Mouse (Mus musculus) hindbrain, embryonic 14.5 days (tissue): Measurements from ENCODE around the gene Nadsyn1. TPM values are rescaled to one million over a fixed set of nuclear protein-coding genes. Genes with fewer than 3 reads are reported as not detected.

Experiments
- ATAC-seq: fragments of 200-750 bp; cut with Nextera tagmentation; 2 replicates; pipeline ENCODE4 v1.8.0; 2017; ENCODE audit warnings: moderate number of reproducible peaks, mild to moderate bottlenecking, moderate TSS enrichment, moderate library complexity; ENCODE audit not compliant: low FRiP score
- DNase-seq: peaks from one replicate; pipeline ENCODE4 v3.0.0-alpha.2; 2015; ENCODE audit warnings: low spot score
- H3K27ac ChIP-seq: fragments of 300-500 bp; sonication (generic); 2 replicates; pipeline ENCODE4 v1.5.1; 2014; ENCODE audit warnings: mild to moderate bottlenecking, moderate library complexity
- H3K27me3 ChIP-seq: fragments of 300-500 bp; sonication (generic); 2 replicates; pipeline ENCODE4 v1.6.1; 2014; ENCODE audit warnings: mild to moderate bottlenecking, low read length, mixed read lengths; ENCODE audit not compliant: control insufficient read depth, insufficient read depth
- H3K36me3 ChIP-seq: fragments of 300-500 bp; sonication (generic); replicated peaks from 2 replicates; pipeline ENCODE4 v1.6.1; 2014; ENCODE audit not compliant: control insufficient read depth, insufficient read depth
- H3K4me1 ChIP-seq: fragments of 300-500 bp; sonication (generic); replicated peaks from 2 replicates; pipeline ENCODE4 v1.6.1; 2014; ENCODE audit warnings: antibody characterized with exemption, low read length, mixed read lengths; ENCODE audit not compliant: control insufficient read depth, insufficient read depth
- H3K4me2 ChIP-seq: fragments of 300-500 bp; sonication (generic); replicated peaks from 2 replicates; pipeline ENCODE4 v1.6.1; 2014; ENCODE audit warnings: mild to moderate bottlenecking, moderate library complexity
- H3K4me3 ChIP-seq: fragments of 300-500 bp; sonication (generic); replicated peaks from 2 replicates; pipeline ENCODE4 v1.5.1; 2014; ENCODE audit warnings: mild to moderate bottlenecking, low read length
- H3K9ac ChIP-seq: fragments of 300-500 bp; sonication (generic); 2 replicates; pipeline ENCODE4 v1.6.1; 2014
- H3K9me3 ChIP-seq: fragments of 300-500 bp; sonication (generic); 2 replicates; pipeline ENCODE4 v1.6.1; 2016; ENCODE audit warnings: low read length; ENCODE audit not compliant: control insufficient read depth
- WGBS: fragments of 180-500 bp; shearing (Covaris S2); extraction: QIAGEN DNeasy Blood & Tissue Kit; methylation state at CpG from one replicate; pipeline ENCODE4 v1.1.7; 2014; 5-methylcytosine and 5-hydroxymethylcytosine counted together
- polyA plus RNA-seq: library from polyadenylated mRNA; unstranded; fragments of >200 nt; fragmentation: Nextera tagmentation; extraction: Ambion mirVana; gene quantifications from 2 replicates; pipeline ENCODE4 v1.2.1, GENCODE M21; 2014

The Nadsyn1 gene
- polyA plus RNA-seq, 1 experiment from 2014 or later, result 5.0 TPM

GRCm38 (mm10) chr7:143834972-143835371 lies 12.3 kb upstream of the Nadsyn1 start:
- WGBS, result 75% methylated on average over 3 of the region's 3 CpGs
- Histone ChIP-seq H3K27me3 (no peaks in the 10 kb centered on the region), H3K4me1 (peaks cover 45% of the 10 kb centered on the region), H3K9me3 (no peaks in the 10 kb centered on the region), H3K4me3 (no peak overlapping the region), H3K9ac (no peak overlapping the region), H3K27ac (no peak overlapping the region), H3K36me3 (peaks cover 35% of the 10 kb centered on the region), H3K4me2 (no peak overlapping the region)
- ATAC-seq (no peak), DNase-seq (no peak)

GRCm38 (mm10) chr7:143834316-143834715 lies 11.7 kb upstream of the Nadsyn1 start:
- Histone ChIP-seq H3K27ac (no peak overlapping the region), H3K9me3 (no peaks in the 10 kb centered on the region), H3K4me1 (peaks cover 45% of the 10 kb centered on the region), H3K4me2 (no peak overlapping the region), H3K27me3 (no peaks in the 10 kb centered on the region), H3K36me3 (peaks cover 29% of the 10 kb centered on the region), H3K4me3 (no peak overlapping the region), H3K9ac (no peak overlapping the region)
- 96% methylated on average over 2 of the region's 2 CpGs for whole genome bisulfite sequencing
- ATAC-seq, result no peak
- DNase-seq, result no peak

GRCm38 (mm10) chr7:143833581-143834190 lies 11.0 kb upstream of the Nadsyn1 start:
- no peak overlapping the region for H3K27ac ChIP-seq
- H3K4me1 ChIP-seq, result peaks cover 45% of the 10 kb centered on the region
- H3K4me2 ChIP-seq, result no peak overlapping the region
- no peaks in the 10 kb centered on the region for H3K27me3 ChIP-seq
- WGBS, result 85% methylated on average over 6 of the region's 6 CpGs
- no peak overlapping the region for H3K4me3 ChIP-seq
- H3K9ac ChIP-seq, result no peak overlapping the region
- no peaks in the 10 kb centered on the region for H3K9me3 ChIP-seq
- peaks cover 23% of the 10 kb centered on the region for H3K36me3 ChIP-seq
- ATAC-seq (no peak), DNase-seq (no peak)

- H3K4me3 ChIP-seq, result no peak overlapping the region
- H3K27ac ChIP-seq, result no peak overlapping the region
- 97% methylated on average over 2 of the region's 2 CpGs for whole genome bisulfite sequencing
- H3K36me3 ChIP-seq, result peaks cover 12% of the 10 kb centered on the region; the same call in 1 of the 2 replicates
- no peak overlapping the region for H3K9ac ChIP-seq
- DNase-seq (no peak), ATAC-seq (no peak)
- peaks cover 45% of the 10 kb centered on the region for H3K4me1 ChIP-seq
- H3K27me3 ChIP-seq, result no peaks in the 10 kb centered on the region
- H3K9me3 ChIP-seq, result no peaks in the 10 kb centered on the region
- peak overlapping the region; percentile 97 for H3K4me2 ChIP-seq
Observed at GRCm38 (mm10) chr7:143832611-143833010, 10.0 kb upstream of the Nadsyn1 start.

- H3K36me3 ChIP-seq, result peaks cover 8% of the 10 kb centered on the region; the same call in 1 of the 2 replicates
- H3K27me3 ChIP-seq, result no peaks in the 10 kb centered on the region
- 81% methylated on average over 8 of the region's 8 CpGs for WGBS
- ATAC-seq (no peak), DNase-seq (no peak)
- H3K4me1 ChIP-seq, result peaks cover 45% of the 10 kb centered on the region
- no peaks in the 10 kb centered on the region for H3K9me3 ChIP-seq
- H3K27ac ChIP-seq, result no peak overlapping the region
- no peak overlapping the region for H3K9ac ChIP-seq
- H3K4me3 ChIP-seq, result no peak overlapping the region
- H3K4me2 ChIP-seq, result peak overlapping the region; percentile 97
Observed at GRCm38 (mm10) chr7:143832196-143832595, 9.5 kb upstream of the Nadsyn1 start.

- peak overlapping the region; percentile 82 for H3K9ac ChIP-seq
- no peaks in the 10 kb centered on the region for H3K9me3 ChIP-seq
- no peaks in the 10 kb centered on the region for H3K27me3 ChIP-seq
- H3K4me1 ChIP-seq, result peaks cover 40% of the 10 kb centered on the region
- peak; percentile 24 for DNase-seq
- ATAC-seq, result peak; percentile 19; the same call in 1 of the 2 replicates
- peak overlapping the region; percentile 69 for H3K4me3 ChIP-seq
- H3K27ac ChIP-seq, result peak overlapping the region; percentile 98
- H3K4me2 ChIP-seq, result peak overlapping the region; percentile 97
- no peaks in the 10 kb centered on the region for H3K36me3 ChIP-seq
- WGBS, result 14% methylated on average over 6 of the region's 6 CpGs
Observed at GRCm38 (mm10) chr7:143830399-143830798, 7.8 kb upstream of the Nadsyn1 start.

GRCm38 (mm10) chr7:143829504-143830331 lies 7.1 kb upstream of the Nadsyn1 start:
- no peaks in the 10 kb centered on the region for H3K36me3 ChIP-seq
- peak overlapping the region; percentile 82 for H3K9ac ChIP-seq
- peaks cover 33% of the 10 kb centered on the region for H3K4me1 ChIP-seq
- ATAC-seq (peak; percentile 97), DNase-seq (peak; percentile 96)
- no peaks in the 10 kb centered on the region for H3K9me3 ChIP-seq
- WGBS, result 1% methylated on average over 37 of the region's 37 CpGs
- H3K4me2 ChIP-seq, result peak overlapping the region; percentile 97
- H3K27ac ChIP-seq, result peak overlapping the region; percentile 98
- H3K4me3 ChIP-seq, result peak overlapping the region; percentile 69
- H3K27me3 ChIP-seq, result no peaks in the 10 kb centered on the region

GRCm38 (mm10) chr7:143826985-143827384 lies 4.3 kb upstream of the Nadsyn1 start:
- ATAC-seq (no peak), DNase-seq (no peak)
- Histone ChIP-seq H3K36me3 (no peaks in the 10 kb centered on the region), H3K9ac (no peak overlapping the region), H3K9me3 (no peaks in the 10 kb centered on the region), H3K4me1 (peaks cover 21% of the 10 kb centered on the region), H3K27me3 (no peaks in the 10 kb centered on the region), H3K4me2 (no peak overlapping the region), H3K27ac (no peak overlapping the region), H3K4me3 (no peak overlapping the region)
- WGBS, result 94% methylated on average over 2 of the region's 2 CpGs

GRCm38 (mm10) chr7:143823266-143823605 lies 587 bp upstream of the Nadsyn1 start:
- H3K4me3 ChIP-seq, result peak overlapping the region; percentile 50
- no peaks in the 10 kb centered on the region for H3K9me3 ChIP-seq
- WGBS, result 79% methylated on average over 4 of the region's 4 CpGs
- peak overlapping the region; percentile 56 for H3K4me2 ChIP-seq
- no peak for DNase-seq
- H3K4me1 ChIP-seq, result peaks cover 11% of the 10 kb centered on the region
- peak overlapping the region; percentile 51 for H3K9ac ChIP-seq
- no peak for ATAC-seq
- H3K36me3 ChIP-seq, result 0 out of 2 replicates have a peak, but pooled peaks cover 9% of the 10 kb centered on the region
- peak overlapping the region; percentile 84 for H3K27ac ChIP-seq
- H3K27me3 ChIP-seq, result no peaks in the 10 kb centered on the region
